Mouse (Mus musculus): ENCODE data around the gene Abl2. TPM values are rescaled to one million over a fixed set of nuclear protein-coding genes. Genes with fewer than 3 reads are reported as not detected.

The Abl2 gene
- polyA plus RNA-seq, 1 experiment from 2014 or later = 2.7 TPM

GRCm38 (mm10) chr1:156569615-156570014 is 11.0 kb downstream of the Abl2 start:
- Histone ChIP-seq H3K4me3 (ENCODE audit: low read length) (no peak overlapping the region), H3K4me1 (ENCODE audit: control insufficient read depth, insufficient read depth, low read length) (peaks cover 8% of the 10 kb centered on the region), H3K36me3 (ENCODE audit: control insufficient read depth, insufficient read depth, low read length) (no peaks in the 10 kb centered on the region), H3K4me2 (ENCODE audit: low read depth, low read length) (no peak overlapping the region), H3K9ac (ENCODE audit: low read depth, low read length) (no peak overlapping the region), H3K9me3 (ENCODE audit: control insufficient read depth, low read length) (no peaks in the 10 kb centered on the region), H3K27me3 (replicated peaks; ENCODE audit: control insufficient read depth, insufficient read depth, low read length) (no peaks in the 10 kb centered on the region), H3K27ac (ENCODE audit: low read length) (no peak overlapping the region)
- ATAC-seq = no peak
- 87% methylated on average over 4 of the region's 4 CpGs for WGBS

GRCm38 (mm10) chr1:156572952-156573351 is 14.4 kb downstream of the Abl2 start:
- Histone ChIP-seq H3K9ac (ENCODE audit: low read depth, low read length) (no peak overlapping the region), H3K27ac (ENCODE audit: low read length) (no peak overlapping the region), H3K36me3 (ENCODE audit: control insufficient read depth, insufficient read depth, low read length) (no peaks in the 10 kb centered on the region), H3K4me3 (ENCODE audit: low read length) (no peak overlapping the region), H3K4me1 (ENCODE audit: control insufficient read depth, insufficient read depth, low read length) (peaks cover 13% of the 10 kb centered on the region), H3K9me3 (ENCODE audit: control insufficient read depth, low read length) (no peaks in the 10 kb centered on the region), H3K27me3 (replicated peaks; ENCODE audit: control insufficient read depth, insufficient read depth, low read length) (no peaks in the 10 kb centered on the region), H3K4me2 (ENCODE audit: low read depth, low read length) (no peak overlapping the region)
- ATAC-seq = no peak
- 78% methylated on average over 4 of the region's 4 CpGs for WGBS

GRCm38 (mm10) chr1:156581149-156581548 is 22.6 kb downstream of the Abl2 start:
- 72% methylated on average over 11 of the region's 11 CpGs for WGBS
- no peaks in the 10 kb centered on the region for H3K36me3 ChIP-seq (ENCODE audit: control insufficient read depth, insufficient read depth, low read length)

GRCm38 (mm10) chr1:156584175-156584574 is 25.6 kb downstream of the Abl2 start:
- ATAC-seq = no peak
- H3K9ac ChIP-seq (ENCODE audit: low read depth, low read length) = no peak overlapping the region
- no peak overlapping the region for H3K4me2 ChIP-seq (ENCODE audit: low read depth, low read length)
- no peaks in the 10 kb centered on the region for H3K27me3 ChIP-seq (replicated peaks; ENCODE audit: control insufficient read depth, insufficient read depth, low read length)
- H3K4me1 ChIP-seq (ENCODE audit: control insufficient read depth, insufficient read depth, low read length) = no peaks in the 10 kb centered on the region
- no peaks in the 10 kb centered on the region for H3K9me3 ChIP-seq (ENCODE audit: control insufficient read depth, low read length)
- H3K36me3 ChIP-seq (ENCODE audit: control insufficient read depth, insufficient read depth, low read length) = no peaks in the 10 kb centered on the region
- H3K4me3 ChIP-seq (ENCODE audit: low read length) = no peak overlapping the region
- H3K27ac ChIP-seq (ENCODE audit: low read length) = no peak overlapping the region
- 67% methylated on average over 1 of the region's 1 CpGs for WGBS

More at GRCm38 (mm10) chr1:156581149-156581548, 22.6 kb downstream of the Abl2 start:
- ATAC-seq = no peak
- Histone ChIP-seq H3K27me3 (replicated peaks; ENCODE audit: control insufficient read depth, insufficient read depth, low read length) (no peaks in the 10 kb centered on the region), H3K9me3 (ENCODE audit: control insufficient read depth, low read length) (no peaks in the 10 kb centered on the region), H3K27ac (ENCODE audit: low read length) (no peak overlapping the region), H3K9ac (ENCODE audit: low read depth, low read length) (no peak overlapping the region), H3K4me2 (ENCODE audit: low read depth, low read length) (no peak overlapping the region), H3K4me1 (ENCODE audit: control insufficient read depth, insufficient read depth, low read length) (no peaks in the 10 kb centered on the region), H3K4me3 (ENCODE audit: low read length) (no peak overlapping the region)

- H3K36me3 ChIP-seq (ENCODE audit: control insufficient read depth, insufficient read depth, low read length) = no peaks in the 10 kb centered on the region
- H3K27me3 ChIP-seq (replicated peaks; ENCODE audit: control insufficient read depth, insufficient read depth, low read length) = no peaks in the 10 kb centered on the region
- no peaks in the 10 kb centered on the region for H3K9me3 ChIP-seq (ENCODE audit: control insufficient read depth, low read length)
- ATAC-seq = no peak
- no peak overlapping the region for H3K9ac ChIP-seq (ENCODE audit: low read depth, low read length)
- H3K27ac ChIP-seq (ENCODE audit: low read length) = no peak overlapping the region
- no peak overlapping the region for H3K4me3 ChIP-seq (ENCODE audit: low read length)
- H3K4me1 ChIP-seq (ENCODE audit: control insufficient read depth, insufficient read depth, low read length) = no peaks in the 10 kb centered on the region
- WGBS = 78% methylated on average over 3 of the region's 3 CpGs
- no peak overlapping the region for H3K4me2 ChIP-seq (ENCODE audit: low read depth, low read length)
These were observed 26.9 kb downstream of the Abl2 start for GRCm38 (mm10) chr1:156585512-156585911.

GRCm38 (mm10) chr1:156589811-156590305 is 31.3 kb downstream of the Abl2 start:
- WGBS = 78% methylated on average over 3 of the region's 3 CpGs
- H3K27me3 ChIP-seq (replicated peaks; ENCODE audit: control insufficient read depth, insufficient read depth, low read length) = no peaks in the 10 kb centered on the region
- H3K4me2 ChIP-seq (ENCODE audit: low read depth, low read length) = no peak overlapping the region
- H3K4me1 ChIP-seq (ENCODE audit: control insufficient read depth, insufficient read depth, low read length) = no peaks in the 10 kb centered on the region
- no peak for ATAC-seq
- no peaks in the 10 kb centered on the region for H3K36me3 ChIP-seq (ENCODE audit: control insufficient read depth, insufficient read depth, low read length)
- H3K9ac ChIP-seq (ENCODE audit: low read depth, low read length) = no peak overlapping the region
- H3K9me3 ChIP-seq (ENCODE audit: control insufficient read depth, low read length) = no peaks in the 10 kb centered on the region
- no peak overlapping the region for H3K4me3 ChIP-seq (ENCODE audit: low read length)
- H3K27ac ChIP-seq (ENCODE audit: low read length) = no peak overlapping the region

GRCm38 (mm10) chr1:156590357-156590756 is 31.8 kb downstream of the Abl2 start:
- H3K4me1 ChIP-seq (ENCODE audit: control insufficient read depth, insufficient read depth, low read length) = no peaks in the 10 kb centered on the region
- H3K9me3 ChIP-seq (ENCODE audit: control insufficient read depth, low read length) = no peaks in the 10 kb centered on the region
- 19% methylated on average over 1 of the region's 1 CpGs for WGBS
- no peaks in the 10 kb centered on the region for H3K27me3 ChIP-seq (replicated peaks; ENCODE audit: control insufficient read depth, insufficient read depth, low read length)
- no peak overlapping the region for H3K9ac ChIP-seq (ENCODE audit: low read depth, low read length)
- H3K27ac ChIP-seq (ENCODE audit: low read length) = no peak overlapping the region
- no peaks in the 10 kb centered on the region for H3K36me3 ChIP-seq (ENCODE audit: control insufficient read depth, insufficient read depth, low read length)
- no peak overlapping the region for H3K4me2 ChIP-seq (ENCODE audit: low read depth, low read length)
- H3K4me3 ChIP-seq (ENCODE audit: low read length) = no peak overlapping the region
- no peak for ATAC-seq

- no peak for ATAC-seq
- H3K27me3 ChIP-seq (replicated peaks; ENCODE audit: control insufficient read depth, insufficient read depth, low read length) = no peaks in the 10 kb centered on the region
- 65% methylated on average over 5 of the region's 5 CpGs for WGBS
These were observed 34.7 kb downstream of the Abl2 start for GRCm38 (mm10) chr1:156593267-156593666.

GRCm38 (mm10) chr1:156597089-156597488 is 38.5 kb downstream of the Abl2 start:
- H3K4me1 ChIP-seq (ENCODE audit: control insufficient read depth, insufficient read depth, low read length) = no peaks in the 10 kb centered on the region
- 91% methylated on average over 4 of the region's 4 CpGs for WGBS
- H3K4me2 ChIP-seq (ENCODE audit: low read depth, low read length) = no peak overlapping the region
- no peak for ATAC-seq
- H3K27ac ChIP-seq (ENCODE audit: low read length) = no peak overlapping the region
- no peaks in the 10 kb centered on the region for H3K36me3 ChIP-seq (ENCODE audit: control insufficient read depth, insufficient read depth, low read length)
- no peaks in the 10 kb centered on the region for H3K9me3 ChIP-seq (ENCODE audit: control insufficient read depth, low read length)
- no peaks in the 10 kb centered on the region for H3K27me3 ChIP-seq (replicated peaks; ENCODE audit: control insufficient read depth, insufficient read depth, low read length)
- no peak overlapping the region for H3K4me3 ChIP-seq (ENCODE audit: low read length)
- H3K9ac ChIP-seq (ENCODE audit: low read depth, low read length) = no peak overlapping the region

More at GRCm38 (mm10) chr1:156593267-156593666, 34.7 kb downstream of the Abl2 start:
- Histone ChIP-seq H3K36me3 (ENCODE audit: control insufficient read depth, insufficient read depth, low read length) (no peaks in the 10 kb centered on the region), H3K4me2 (ENCODE audit: low read depth, low read length) (no peak overlapping the region), H3K9me3 (ENCODE audit: control insufficient read depth, low read length) (no peaks in the 10 kb centered on the region), H3K9ac (ENCODE audit: low read depth, low read length) (no peak overlapping the region), H3K27ac (ENCODE audit: low read length) (no peak overlapping the region), H3K4me1 (ENCODE audit: control insufficient read depth, insufficient read depth, low read length) (no peaks in the 10 kb centered on the region), H3K4me3 (ENCODE audit: low read length) (no peak overlapping the region)

- Histone ChIP-seq H3K27ac (ENCODE audit: low read length) (no peak overlapping the region), H3K36me3 (ENCODE audit: control insufficient read depth, insufficient read depth, low read length) (no peaks in the 10 kb centered on the region), H3K4me1 (ENCODE audit: control insufficient read depth, insufficient read depth, low read length) (0 out of 2 replicates have a peak, but pooled peaks cover 2% of the 10 kb centered on the region), H3K9ac (ENCODE audit: low read depth, low read length) (no peak overlapping the region), H3K4me2 (ENCODE audit: low read depth, low read length) (no peak overlapping the region), H3K4me3 (ENCODE audit: low read length) (no peak overlapping the region), H3K27me3 (replicated peaks; ENCODE audit: control insufficient read depth, insufficient read depth, low read length) (no peaks in the 10 kb centered on the region), H3K9me3 (ENCODE audit: control insufficient read depth, low read length) (no peaks in the 10 kb centered on the region)
- 70% methylated on average over 3 of the region's 3 CpGs for WGBS
- no peak for ATAC-seq
These were observed 44.0 kb downstream of the Abl2 start for GRCm38 (mm10) chr1:156602545-156602944.

All from intestine, embryonic 16.5 days (tissue).